Mouse (Mus musculus) neural tube, embryonic 14.5 days (tissue): ENCODE data around the gene 1700012A03Rik. TPM values are rescaled to one million over a fixed set of nuclear protein-coding genes. Genes with fewer than 3 reads are reported as not detected.

Source experiments
- ATAC-seq: fragments of 200-750 bp; cut with Nextera tagmentation; 2 replicates; pipeline ENCODE4 v1.8.0; 2017; ENCODE audit warnings: low read depth, mild to moderate bottlenecking, moderate TSS enrichment, moderate library complexity
- H3K27ac ChIP-seq: fragments of 300-500 bp; sonication (generic); 2 replicates; pipeline ENCODE4 v1.5.1; 2014; ENCODE audit warnings: low read depth, mild to moderate bottlenecking, control low read depth, low read length, moderate library complexity, mixed read lengths
- H3K27me3 ChIP-seq: fragments of 300-500 bp; sonication (generic); 2 replicates; pipeline ENCODE4 v1.6.1; 2014; ENCODE audit warnings: low read length; ENCODE audit not compliant: control insufficient read depth, insufficient read depth
- H3K36me3 ChIP-seq: fragments of 300-500 bp; sonication (generic); 2 replicates; pipeline ENCODE4 v1.6.1; 2014; ENCODE audit warnings: low read length, mixed read lengths; ENCODE audit not compliant: control insufficient read depth, insufficient read depth
- H3K4me1 ChIP-seq: fragments of 300-500 bp; sonication (generic); 2 replicates; pipeline ENCODE4 v1.6.1; 2014; ENCODE audit warnings: low read length; ENCODE audit not compliant: control insufficient read depth, insufficient read depth
- H3K4me2 ChIP-seq: fragments of 300-500 bp; sonication (generic); 2 replicates; pipeline ENCODE4 v1.6.1; 2014; ENCODE audit warnings: mild to moderate bottlenecking, low read depth, low read length, control low read depth
- H3K4me3 ChIP-seq: fragments of 300-500 bp; sonication (generic); 2 replicates; pipeline ENCODE4 v1.5.1; 2014; ENCODE audit warnings: low read depth, low read length, control low read depth, mixed read lengths
- H3K9ac ChIP-seq: fragments of 300-500 bp; sonication (generic); replicated peaks from 2 replicates; pipeline ENCODE4 v1.6.1; 2014; ENCODE audit warnings: low read depth, mild to moderate bottlenecking, control low read depth, low read length, mixed read lengths
- H3K9me3 ChIP-seq: fragments of 300-500 bp; sonication (generic); 2 replicates; pipeline ENCODE4 v1.6.1; 2016; ENCODE audit warnings: low read length; ENCODE audit not compliant: control insufficient read depth
- WGBS: fragments of 180-500 bp; shearing (Covaris S2); extraction: QIAGEN DNeasy Blood & Tissue Kit; methylation state at CpG from one replicate; pipeline ENCODE4 v1.1.7; 2014; 5-methylcytosine and 5-hydroxymethylcytosine counted together
- polyA plus RNA-seq: library from polyadenylated mRNA; unstranded; fragments of >200 nt; fragmentation: Nextera tagmentation; extraction: Ambion mirVana; gene quantifications from 2 replicates; pipeline ENCODE4 v1.2.1, GENCODE M21; 2014

Gene 1700012A03Rik
- polyA plus RNA-seq, 1 experiment from 2014 or later = not detected

DNA sequence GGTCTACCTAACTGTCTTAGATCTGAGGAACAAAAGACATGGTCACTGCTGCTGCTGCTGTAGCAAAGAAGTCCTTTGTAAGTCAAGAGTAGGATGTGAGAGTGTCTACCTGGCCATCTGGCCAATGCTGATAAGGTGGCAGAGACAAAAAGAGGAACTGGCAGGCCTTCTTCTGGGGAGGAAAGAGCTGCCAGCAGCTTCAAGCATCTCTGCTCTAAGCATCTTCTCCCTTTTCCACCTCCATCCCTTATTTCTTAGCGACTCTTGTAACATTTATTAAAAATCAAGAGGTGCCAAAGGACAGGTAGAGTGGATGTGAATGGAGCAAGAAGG, 27.5 kb upstream of the 1700012A03Rik start:
- 100% methylated on average over 1 of the region's 1 CpGs for WGBS
- no peak for ATAC-seq
- Histone ChIP-seq H3K4me1 (0 out of 2 replicates have a peak, but pooled peaks cover 2% of the 10 kb centered on the region), H3K9me3 (no peaks in the 10 kb centered on the region), H3K9ac (no peak overlapping the region), H3K4me2 (no peak overlapping the region), H3K27ac (no peak overlapping the region), H3K4me3 (no peak overlapping the region), H3K36me3 (no peaks in the 10 kb centered on the region), H3K27me3 (no peaks in the 10 kb centered on the region)

DNA sequence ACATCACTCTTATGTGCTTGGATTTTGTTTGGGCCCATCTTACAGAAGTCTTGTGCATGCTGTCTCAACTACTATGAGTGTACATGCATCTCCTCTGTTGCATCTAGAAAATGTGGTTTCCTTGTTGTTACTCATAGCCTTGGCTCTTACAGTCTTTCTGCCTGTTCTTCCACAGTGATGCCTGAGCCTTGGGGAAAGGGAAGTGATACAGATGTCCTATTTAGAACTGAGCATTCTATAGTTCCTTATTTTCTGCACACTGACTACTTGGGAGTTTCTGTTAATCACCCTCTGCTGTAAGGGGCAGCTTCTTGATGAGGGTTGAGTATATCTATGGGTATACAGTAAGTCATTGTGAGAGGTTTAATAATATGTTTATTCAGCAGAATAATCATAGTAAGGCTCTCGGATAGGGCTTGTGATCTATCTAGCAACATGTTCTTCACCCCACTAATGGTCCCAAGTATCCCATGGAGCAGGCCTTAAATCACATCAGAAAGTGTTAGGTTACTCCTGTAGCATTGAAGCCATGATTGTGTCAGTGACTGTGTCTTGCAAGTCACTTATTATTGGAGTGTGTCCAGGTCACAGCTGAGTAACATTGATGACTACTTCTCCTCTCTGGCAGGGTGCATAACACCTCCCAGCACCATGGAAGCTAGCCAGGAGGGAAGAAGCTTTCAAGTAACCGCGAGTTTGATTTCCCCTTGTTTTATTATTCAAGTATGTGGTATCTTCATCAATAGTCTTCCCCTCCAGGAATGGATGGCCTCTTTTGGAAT, 21.6 kb upstream of the 1700012A03Rik start:
- no peaks in the 10 kb centered on the region for H3K4me1 ChIP-seq
- H3K4me2 ChIP-seq = no peak overlapping the region
- H3K4me3 ChIP-seq = no peak overlapping the region
- 88% methylated on average over 3 of the region's 3 CpGs for WGBS
- no peak for ATAC-seq
- no peaks in the 10 kb centered on the region for H3K27me3 ChIP-seq
- no peak overlapping the region for H3K9ac ChIP-seq
- no peaks in the 10 kb centered on the region for H3K9me3 ChIP-seq
- no peaks in the 10 kb centered on the region for H3K36me3 ChIP-seq
- no peak overlapping the region for H3K27ac ChIP-seq

DNA sequence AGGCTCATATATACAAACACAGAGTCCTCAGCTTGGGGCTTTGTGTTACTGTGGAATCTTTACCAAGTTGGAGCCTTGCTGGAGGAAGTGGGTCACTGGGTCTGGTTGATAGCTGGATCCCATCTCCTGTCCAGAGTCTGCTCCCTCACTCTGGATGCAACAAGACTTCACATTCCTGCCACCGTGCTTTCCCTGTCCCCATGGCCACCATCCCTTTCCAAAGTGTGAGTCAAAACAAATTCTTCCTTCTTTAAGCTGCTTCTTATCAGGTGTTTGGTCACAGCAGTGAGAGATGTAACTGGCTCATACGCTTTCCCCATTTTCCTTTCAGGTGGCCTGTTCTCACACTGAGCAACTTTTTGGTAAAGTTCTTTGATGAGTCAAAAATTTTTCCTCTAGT, 15.8 kb upstream of the 1700012A03Rik start:
- WGBS = 81% methylated on average over 2 of the region's 2 CpGs
- no peak for ATAC-seq

GRCm38 (mm10) chr6:32045344-32045743, 4.7 kb upstream of the 1700012A03Rik start:
- no peaks in the 10 kb centered on the region for H3K9me3 ChIP-seq
- no peaks in the 10 kb centered on the region for H3K36me3 ChIP-seq
- H3K27me3 ChIP-seq = no peaks in the 10 kb centered on the region
- no peak for ATAC-seq
- no peak overlapping the region for H3K27ac ChIP-seq
- H3K9ac ChIP-seq = no peak overlapping the region
- H3K4me1 ChIP-seq = no peaks in the 10 kb centered on the region
- H3K4me2 ChIP-seq = no peak overlapping the region
- no peak overlapping the region for H3K4me3 ChIP-seq

More for the DNA sequence above, 15.8 kb upstream of the 1700012A03Rik start:
- Histone ChIP-seq H3K27ac (no peak overlapping the region), H3K4me3 (no peak overlapping the region), H3K36me3 (no peaks in the 10 kb centered on the region), H3K4me2 (no peak overlapping the region), H3K9me3 (no peaks in the 10 kb centered on the region), H3K9ac (no peak overlapping the region), H3K4me1 (no peaks in the 10 kb centered on the region), H3K27me3 (no peaks in the 10 kb centered on the region)

- no peaks in the 10 kb centered on the region for H3K9me3 ChIP-seq
- no peak overlapping the region for H3K9ac ChIP-seq
- ATAC-seq = no peak
- WGBS = 75% methylated on average over 4 of the region's 4 CpGs
- H3K27ac ChIP-seq = no peak overlapping the region
- no peaks in the 10 kb centered on the region for H3K36me3 ChIP-seq
- H3K4me3 ChIP-seq = no peak overlapping the region
- H3K4me1 ChIP-seq = no peaks in the 10 kb centered on the region
- H3K4me2 ChIP-seq = no peak overlapping the region
- H3K27me3 ChIP-seq = no peaks in the 10 kb centered on the region
Observed at GRCm38 (mm10) chr6:32049256-32049950, 643 bp upstream of the 1700012A03Rik start.

DNA sequence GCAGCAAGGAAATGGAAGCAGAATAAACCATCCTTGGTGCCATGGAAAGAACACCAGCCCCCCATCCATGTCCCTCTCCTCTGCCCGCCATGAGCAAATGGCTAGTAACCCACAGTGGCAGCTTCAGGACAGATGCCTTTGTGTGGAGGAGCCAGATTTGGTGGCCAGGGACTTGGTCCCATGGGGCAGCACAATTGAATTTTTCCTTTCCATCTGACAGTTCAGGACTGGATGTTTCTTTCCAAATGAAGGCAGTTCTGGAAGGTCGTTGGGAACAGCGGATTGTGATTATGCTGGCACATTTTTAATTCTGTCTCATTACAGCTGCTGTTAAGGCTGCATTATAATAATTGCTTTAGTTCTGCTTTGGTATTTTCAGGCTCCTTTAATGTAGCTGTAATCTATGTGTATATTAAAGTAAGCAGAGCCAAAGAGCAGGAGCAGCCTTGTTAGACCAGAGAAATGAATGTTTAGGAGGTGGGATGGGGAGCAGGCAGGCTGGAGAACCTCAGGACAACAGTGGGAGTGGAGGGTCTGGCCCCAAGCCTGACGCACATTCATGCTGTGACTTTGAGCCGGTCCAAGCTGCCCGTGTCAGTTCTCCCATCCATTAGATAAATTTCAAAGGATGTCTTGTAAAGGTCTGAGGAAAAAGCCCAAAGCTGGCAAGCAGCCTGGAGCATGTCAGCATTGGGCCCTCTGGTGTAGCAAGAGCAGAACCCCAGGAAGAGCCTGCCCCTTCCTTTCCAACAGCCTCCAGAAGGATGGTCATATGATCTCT, 2.3 kb downstream of the 1700012A03Rik start:
- WGBS = 72% methylated on average over 6 of the region's 6 CpGs
- no peaks in the 10 kb centered on the region for H3K9me3 ChIP-seq
- no peaks in the 10 kb centered on the region for H3K27me3 ChIP-seq
- no peak overlapping the region for H3K9ac ChIP-seq
- ATAC-seq = no peak
- H3K4me2 ChIP-seq = no peak overlapping the region
- no peaks in the 10 kb centered on the region for H3K4me1 ChIP-seq
- H3K36me3 ChIP-seq = no peaks in the 10 kb centered on the region
- H3K4me3 ChIP-seq = no peak overlapping the region
- H3K27ac ChIP-seq = no peak overlapping the region

- Histone ChIP-seq H3K4me3 (no peak overlapping the region), H3K4me2 (no peak overlapping the region), H3K4me1 (no peaks in the 10 kb centered on the region), H3K9ac (no peak overlapping the region), H3K36me3 (no peaks in the 10 kb centered on the region), H3K9me3 (no peaks in the 10 kb centered on the region), H3K27ac (no peak overlapping the region), H3K27me3 (no peaks in the 10 kb centered on the region)
- no peak for ATAC-seq
- WGBS = 21% methylated on average over 2 of the region's 2 CpGs
Observed at GRCm38 (mm10) chr6:32056525-32056924, 6.5 kb downstream of the 1700012A03Rik start.

DNA sequence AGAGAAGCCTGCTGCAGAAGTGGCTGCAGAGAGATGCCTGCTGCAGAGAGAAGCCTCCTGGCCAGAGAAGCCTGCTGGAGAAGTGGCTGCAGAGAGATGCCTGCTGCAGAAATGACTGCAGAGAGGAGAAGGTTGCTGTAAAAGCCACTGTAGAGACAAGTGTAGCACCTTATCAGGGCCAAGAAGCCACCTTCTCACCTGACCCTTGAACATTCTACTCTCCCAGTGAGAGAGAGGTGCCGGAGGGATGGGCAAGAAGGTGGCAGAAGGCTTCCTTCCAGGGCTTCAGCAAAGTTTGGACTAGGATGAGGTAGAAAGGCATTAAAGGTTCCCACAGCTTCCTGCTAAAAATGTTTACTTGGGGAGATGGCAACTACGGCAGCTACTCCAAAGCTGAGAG, 8.5 kb downstream of the 1700012A03Rik start:
- Histone ChIP-seq H3K36me3 (no peaks in the 10 kb centered on the region), H3K27ac (no peak overlapping the region), H3K4me3 (no peak overlapping the region), H3K9me3 (no peaks in the 10 kb centered on the region), H3K9ac (no peak overlapping the region; the same call in 1 of the 2 replicates), H3K27me3 (no peaks in the 10 kb centered on the region), H3K4me1 (no peaks in the 10 kb centered on the region), H3K4me2 (no peak overlapping the region)
- ATAC-seq = no peak
- 94% methylated on average over 2 of the region's 2 CpGs for WGBS

- Histone ChIP-seq H3K27me3 (no peaks in the 10 kb centered on the region), H3K4me3 (no peak overlapping the region), H3K9ac (no peak overlapping the region), H3K9me3 (no peaks in the 10 kb centered on the region), H3K27ac (no peak overlapping the region), H3K4me2 (no peak overlapping the region), H3K4me1 (no peaks in the 10 kb centered on the region), H3K36me3 (no peaks in the 10 kb centered on the region)
- 90% methylated on average over 2 of the region's 2 CpGs for WGBS
- no peak for ATAC-seq
Observed at GRCm38 (mm10) chr6:32060641-32061040, 10.6 kb downstream of the 1700012A03Rik start.
